Mouse (Mus musculus): ENCODE data around the gene March10. TPM values are rescaled to one million over a fixed set of nuclear protein-coding genes. Genes with fewer than 3 reads are reported as not detected.

Gene March10
- polyA plus RNA-seq, 1 experiment from 2014 or later: not detected

- H3K9me3 ChIP-seq: no peaks in the 10 kb centered on the region
- H3K4me3 ChIP-seq (replicated peaks): no peak overlapping the region
- H3K36me3 ChIP-seq: peaks cover 89% of the 10 kb centered on the region
- H3K4me2 ChIP-seq: no peak overlapping the region
- ATAC-seq (ENCODE audit: insufficient number of reproducible peaks, insufficient read depth, low FRiP score, low TSS enrichment, low read depth): no peak
- peak overlapping the region; percentile 35; the same call in 1 of the 2 replicates for H3K27ac ChIP-seq
- WGBS: 76% methylated on average over 3 of the region's 3 CpGs
- H3K4me1 ChIP-seq (replicated peaks): peaks cover 17% of the 10 kb centered on the region
- H3K9ac ChIP-seq (replicated peaks): no peak overlapping the region
- no peaks in the 10 kb centered on the region for H3K27me3 ChIP-seq
These were observed 125.4 kb downstream of the March10 start for GRCm38 (mm10) chr11:105331129-105331528.

GRCm38 (mm10) chr11:105329962-105330361 is 126.6 kb downstream of the March10 start:
- H3K36me3 ChIP-seq: peaks cover 93% of the 10 kb centered on the region
- 70% methylated on average over 9 of the region's 9 CpGs for WGBS

GRCm38 (mm10) chr11:105327101-105327500 is 129.4 kb downstream of the March10 start:
- Histone ChIP-seq H3K27me3 (no peaks in the 10 kb centered on the region), H3K9me3 (no peaks in the 10 kb centered on the region), H3K4me3 (replicated peaks) (no peak overlapping the region), H3K36me3 (peaks cover 70% of the 10 kb centered on the region), H3K4me2 (no peak overlapping the region), H3K9ac (replicated peaks) (no peak overlapping the region), H3K4me1 (replicated peaks) (peaks cover 16% of the 10 kb centered on the region), H3K27ac (no peak overlapping the region)
- WGBS: 93% methylated on average over 3 of the region's 3 CpGs
- no peak for ATAC-seq (ENCODE audit: insufficient number of reproducible peaks, insufficient read depth, low FRiP score, low TSS enrichment, low read depth)

More at GRCm38 (mm10) chr11:105329962-105330361, 126.6 kb downstream of the March10 start:
- Histone ChIP-seq H3K27me3 (no peaks in the 10 kb centered on the region), H3K4me3 (replicated peaks) (no peak overlapping the region), H3K4me1 (replicated peaks) (peaks cover 17% of the 10 kb centered on the region), H3K9me3 (no peaks in the 10 kb centered on the region), H3K4me2 (no peak overlapping the region), H3K9ac (replicated peaks) (no peak overlapping the region), H3K27ac (no peak overlapping the region)
- ATAC-seq (ENCODE audit: insufficient number of reproducible peaks, insufficient read depth, low FRiP score, low TSS enrichment, low read depth): no peak

- ATAC-seq (ENCODE audit: insufficient number of reproducible peaks, insufficient read depth, low FRiP score, low TSS enrichment, low read depth): no peak
- 92% methylated on average over 5 of the region's 5 CpGs for WGBS
- H3K27ac ChIP-seq: no peak overlapping the region
These were observed 133.0 kb downstream of the March10 start for GRCm38 (mm10) chr11:105323530-105323929.

GRCm38 (mm10) chr11:105321090-105321489 is 135.4 kb downstream of the March10 start:
- no peaks in the 10 kb centered on the region for H3K27me3 ChIP-seq
- ATAC-seq (ENCODE audit: insufficient number of reproducible peaks, insufficient read depth, low FRiP score, low TSS enrichment, low read depth): no peak
- no peak overlapping the region for H3K27ac ChIP-seq
- H3K9ac ChIP-seq (replicated peaks): no peak overlapping the region
- no peaks in the 10 kb centered on the region for H3K4me1 ChIP-seq (replicated peaks)
- H3K9me3 ChIP-seq: no peaks in the 10 kb centered on the region
- no peak overlapping the region for H3K4me3 ChIP-seq (replicated peaks)
- H3K4me2 ChIP-seq: no peak overlapping the region
- peaks cover 33% of the 10 kb centered on the region for H3K36me3 ChIP-seq
- WGBS: 58% methylated on average over 2 of the region's 2 CpGs

More at GRCm38 (mm10) chr11:105323530-105323929, 133.0 kb downstream of the March10 start:
- no peaks in the 10 kb centered on the region for H3K4me1 ChIP-seq (replicated peaks)
- no peak overlapping the region for H3K4me3 ChIP-seq (replicated peaks)
- H3K36me3 ChIP-seq: peaks cover 50% of the 10 kb centered on the region
- H3K4me2 ChIP-seq: no peak overlapping the region
- no peaks in the 10 kb centered on the region for H3K9me3 ChIP-seq
- no peak overlapping the region for H3K9ac ChIP-seq (replicated peaks)
- H3K27me3 ChIP-seq: no peaks in the 10 kb centered on the region

GRCm38 (mm10) chr11:105317769-105318168 is 138.8 kb downstream of the March10 start:
- Histone ChIP-seq H3K27me3 (no peaks in the 10 kb centered on the region), H3K4me2 (no peak overlapping the region), H3K36me3 (peaks cover 39% of the 10 kb centered on the region), H3K9ac (replicated peaks) (no peak overlapping the region), H3K4me1 (replicated peaks) (peaks cover 21% of the 10 kb centered on the region), H3K9me3 (no peaks in the 10 kb centered on the region), H3K4me3 (replicated peaks) (no peak overlapping the region), H3K27ac (no peak overlapping the region)
- 96% methylated on average over 6 of the region's 6 CpGs for WGBS
- no peak for ATAC-seq (ENCODE audit: insufficient number of reproducible peaks, insufficient read depth, low FRiP score, low TSS enrichment, low read depth)

GRCm38 (mm10) chr11:105316121-105316520 is 140.4 kb downstream of the March10 start:
- H3K9ac ChIP-seq (replicated peaks): no peak overlapping the region
- no peak for ATAC-seq (ENCODE audit: insufficient number of reproducible peaks, insufficient read depth, low FRiP score, low TSS enrichment, low read depth)
- peaks cover 37% of the 10 kb centered on the region for H3K4me1 ChIP-seq (replicated peaks)
- peaks cover 39% of the 10 kb centered on the region for H3K36me3 ChIP-seq
- H3K4me2 ChIP-seq: no peak overlapping the region
- no peak overlapping the region for H3K27ac ChIP-seq
- WGBS: 90% methylated on average over 4 of the region's 4 CpGs
- no peak overlapping the region for H3K4me3 ChIP-seq (replicated peaks)
- no peaks in the 10 kb centered on the region for H3K27me3 ChIP-seq
- no peaks in the 10 kb centered on the region for H3K9me3 ChIP-seq

- H3K4me3 ChIP-seq (replicated peaks): no peak overlapping the region
- no peak overlapping the region for H3K27ac ChIP-seq
- peaks cover 44% of the 10 kb centered on the region for H3K4me1 ChIP-seq (replicated peaks)
- H3K9ac ChIP-seq (replicated peaks): no peak overlapping the region
- peaks cover 38% of the 10 kb centered on the region for H3K36me3 ChIP-seq
- H3K9me3 ChIP-seq: no peaks in the 10 kb centered on the region
- WGBS: 90% methylated on average over 8 of the region's 8 CpGs
- no peaks in the 10 kb centered on the region for H3K27me3 ChIP-seq
- no peak overlapping the region for H3K4me2 ChIP-seq
- ATAC-seq (ENCODE audit: insufficient number of reproducible peaks, insufficient read depth, low FRiP score, low TSS enrichment, low read depth): no peak
These were observed 141.2 kb downstream of the March10 start for GRCm38 (mm10) chr11:105315296-105315695.

- no peak overlapping the region for H3K4me3 ChIP-seq (replicated peaks)
- no peaks in the 10 kb centered on the region for H3K27me3 ChIP-seq
- H3K9ac ChIP-seq (replicated peaks): 0 out of 2 replicates have a peak overlapping the region, but pooled peaks have one; percentile 31
- peak overlapping the region; percentile 17; the same call in 1 of the 2 replicates for H3K4me2 ChIP-seq
- no peak for ATAC-seq (ENCODE audit: insufficient number of reproducible peaks, insufficient read depth, low FRiP score, low TSS enrichment, low read depth)
- H3K9me3 ChIP-seq: no peaks in the 10 kb centered on the region
- peak overlapping the region; percentile 83 for H3K27ac ChIP-seq
- WGBS: 27% methylated on average over 8 of the region's 8 CpGs
- H3K36me3 ChIP-seq: peaks cover 35% of the 10 kb centered on the region
- H3K4me1 ChIP-seq (replicated peaks): peaks cover 47% of the 10 kb centered on the region
These were observed 142.9 kb downstream of the March10 start for GRCm38 (mm10) chr11:105313633-105314014.

- WGBS: 19% methylated on average over 10 of the region's 10 CpGs
- H3K4me2 ChIP-seq: peak overlapping the region; percentile 17; the same call in 1 of the 2 replicates
- H3K9ac ChIP-seq (replicated peaks): no peak overlapping the region
- H3K27me3 ChIP-seq: no peaks in the 10 kb centered on the region
- peaks cover 32% of the 10 kb centered on the region for H3K36me3 ChIP-seq
- H3K9me3 ChIP-seq: no peaks in the 10 kb centered on the region
- no peak overlapping the region for H3K4me3 ChIP-seq (replicated peaks)
- peaks cover 47% of the 10 kb centered on the region for H3K4me1 ChIP-seq (replicated peaks)
- ATAC-seq (ENCODE audit: insufficient number of reproducible peaks, insufficient read depth, low FRiP score, low TSS enrichment, low read depth): peak; percentile 52; the same call in 1 of the 2 replicates
- H3K27ac ChIP-seq: peak overlapping the region; percentile 83
These were observed 143.4 kb downstream of the March10 start for GRCm38 (mm10) chr11:105312972-105313632.

GRCm38 (mm10) chr11:105312311-105312942 is 144.1 kb downstream of the March10 start:
- Histone ChIP-seq H3K9ac (replicated peaks) (no peak overlapping the region; the same call in 1 of the 2 replicates), H3K9me3 (no peaks in the 10 kb centered on the region), H3K4me3 (replicated peaks) (no peak overlapping the region), H3K4me1 (replicated peaks) (peaks cover 47% of the 10 kb centered on the region), H3K27ac (peak overlapping the region; percentile 83), H3K36me3 (peaks cover 36% of the 10 kb centered on the region), H3K4me2 (peak overlapping the region; percentile 18; the same call in 1 of the 2 replicates), H3K27me3 (no peaks in the 10 kb centered on the region)
- 16% methylated on average over 12 of the region's 12 CpGs for whole genome bisulfite sequencing
- no peak for ATAC-seq (ENCODE audit: insufficient number of reproducible peaks, insufficient read depth, low FRiP score, low TSS enrichment, low read depth)

Data from limb, embryonic 12.5 days (tissue).